Mouse (Mus musculus) testis, adult 2 months (tissue): ENCODE measurements at regions not wholly inside any gene's neighbourhood (a gene's known extent, or its start where the extent isn't known, plus 50 kb on each side); places are given as distances from the start of the nearest gene placed in this dataset.

Experiments used
- CTCF ChIP-seq: fragments of 200-500 bp; IDR thresholded peaks from 2 replicates; pipeline ENCODE4 v1.5.1; 2012; ENCODE audit warnings: low read depth, mild to moderate bottlenecking, inconsistent platforms, low read length, moderate library complexity; ENCODE audit not compliant: control insufficient read depth, insufficient read depth, insufficient replicate concordance
- POLR2A ChIP-seq: fragments of 200-500 bp; IDR thresholded peaks from 2 replicates; pipeline ENCODE4 v1.6.1; 2012; ENCODE audit warnings: low read depth, mild to moderate bottlenecking, inconsistent platforms, low read length, moderate library complexity; ENCODE audit not compliant: control insufficient read depth

- no peak for TF ChIP-seq CTCF
- no peak for TF ChIP-seq POLR2A
Observed at GRCm38 (mm10) chr3:21939738-21940137, 136.7 kb upstream of the Tbl1xr1 start.
